Mouse (Mus musculus) E14TG2a.4 (cell line): ENCODE data around the gene Atpaf2.

Source experiments
- CTCF ChIP-seq: conservative IDR thresholded peaks from 2 replicates; pipeline ENCODE4 v1.5.1; 2014; ENCODE audit warnings: low read length
- NANOG ChIP-seq: IDR thresholded peaks from 2 replicates; pipeline ENCODE4 v1.6.1; 2014; ENCODE audit warnings: borderline replicate concordance, low read length, mixed read lengths

- no peak for TF ChIP-seq CTCF
- TF ChIP-seq NANOG, result no peak
These were observed 26.9 kb downstream of the Atpaf2 start for GRCm38 (mm10) chr11:60391346-60391745.
